Mouse (Mus musculus): ENCODE results near the gene Rusc2. TPM values are rescaled to one million over a fixed set of nuclear protein-coding genes. Genes with fewer than 3 reads are reported as not detected.

Rusc2 gene
- polyA plus RNA-seq, 1 experiment, result 13.0 TPM

GRCm38 (mm10) chr4:43418450-43418849 lies 36.7 kb downstream of the Rusc2 start:
- Histone ChIP-seq H3K4me3 (ENCODE audit: insufficient read depth, low read depth, low read length) (no peak overlapping the region), H3K4me1 (ENCODE audit: control insufficient read depth, insufficient read depth, insufficient read length, low read length) (peaks cover 18% of the 10 kb centered on the region), H3K27ac (replicated peaks; ENCODE audit: low read depth, low read length) (peak overlapping the region; percentile 89)

GRCm38 (mm10) chr4:43418973-43419656 lies 37.3 kb downstream of the Rusc2 start:
- Histone ChIP-seq H3K4me3 (ENCODE audit: insufficient read depth, low read depth, low read length) (peak overlapping the region; percentile 10), H3K27ac (replicated peaks; ENCODE audit: low read depth, low read length) (peak overlapping the region; percentile 100), H3K4me1 (ENCODE audit: control insufficient read depth, insufficient read depth, insufficient read length, low read length) (peaks cover 16% of the 10 kb centered on the region)

- Histone ChIP-seq H3K4me1 (ENCODE audit: control insufficient read depth, insufficient read depth, insufficient read length, low read length) (peaks cover 16% of the 10 kb centered on the region), H3K27ac (replicated peaks; ENCODE audit: low read depth, low read length) (peak overlapping the region; percentile 100), H3K4me3 (ENCODE audit: insufficient read depth, low read depth, low read length) (peak overlapping the region; percentile 10)
Observed at GRCm38 (mm10) chr4:43419801-43420281, 38.1 kb downstream of the Rusc2 start.

GRCm38 (mm10) chr4:43420305-43420704 lies 38.5 kb downstream of the Rusc2 start:
- H3K27ac ChIP-seq (replicated peaks; ENCODE audit: low read depth, low read length), result peak overlapping the region; percentile 100
- peaks cover 16% of the 10 kb centered on the region for H3K4me1 ChIP-seq (ENCODE audit: control insufficient read depth, insufficient read depth, insufficient read length, low read length)
- H3K4me3 ChIP-seq (ENCODE audit: insufficient read depth, low read depth, low read length), result 0 out of 2 replicates have a peak overlapping the region, but pooled peaks have one; percentile 9

GRCm38 (mm10) chr4:43421632-43422240 lies 40.0 kb downstream of the Rusc2 start:
- Histone ChIP-seq H3K4me1 (ENCODE audit: control insufficient read depth, insufficient read depth, insufficient read length, low read length) (peaks cover 16% of the 10 kb centered on the region), H3K27ac (replicated peaks; ENCODE audit: low read depth, low read length) (no peak overlapping the region), H3K4me3 (ENCODE audit: insufficient read depth, low read depth, low read length) (no peak overlapping the region)

GRCm38 (mm10) chr4:43423267-43423934 lies 41.6 kb downstream of the Rusc2 start:
- Histone ChIP-seq H3K4me3 (ENCODE audit: insufficient read depth, low read depth, low read length) (0 out of 2 replicates have a peak overlapping the region, but pooled peaks have one; percentile 25), H3K27ac (replicated peaks; ENCODE audit: low read depth, low read length) (peak overlapping the region; percentile 42), H3K4me1 (ENCODE audit: control insufficient read depth, insufficient read depth, insufficient read length, low read length) (peaks cover 10% of the 10 kb centered on the region)

GRCm38 (mm10) chr4:43424072-43424471 lies 42.3 kb downstream of the Rusc2 start:
- Histone ChIP-seq H3K27ac (replicated peaks; ENCODE audit: low read depth, low read length) (no peak overlapping the region), H3K4me1 (ENCODE audit: control insufficient read depth, insufficient read depth, insufficient read length, low read length) (peaks cover 9% of the 10 kb centered on the region), H3K4me3 (ENCODE audit: insufficient read depth, low read depth, low read length) (no peak overlapping the region)

- H3K4me1 ChIP-seq (ENCODE audit: control insufficient read depth, insufficient read depth, insufficient read length, low read length), result peaks cover 4% of the 10 kb centered on the region
- no peak overlapping the region for H3K27ac ChIP-seq (replicated peaks; ENCODE audit: low read depth, low read length)
- H3K4me3 ChIP-seq (ENCODE audit: insufficient read depth, low read depth, low read length), result no peak overlapping the region
Observed at GRCm38 (mm10) chr4:43425197-43425596, 43.4 kb downstream of the Rusc2 start.

GRCm38 (mm10) chr4:43425648-43426380 lies 44.0 kb downstream of the Rusc2 start:
- Histone ChIP-seq H3K27ac (replicated peaks; ENCODE audit: low read depth, low read length) (no peak overlapping the region), H3K4me1 (ENCODE audit: control insufficient read depth, insufficient read depth, insufficient read length, low read length) (peaks cover 4% of the 10 kb centered on the region), H3K4me3 (ENCODE audit: insufficient read depth, low read depth, low read length) (no peak overlapping the region)

GRCm38 (mm10) chr4:43426487-43426886 lies 44.7 kb downstream of the Rusc2 start:
- H3K27ac ChIP-seq (replicated peaks; ENCODE audit: low read depth, low read length), result no peak overlapping the region
- peaks cover 4% of the 10 kb centered on the region for H3K4me1 ChIP-seq (ENCODE audit: control insufficient read depth, insufficient read depth, insufficient read length, low read length)
- H3K4me3 ChIP-seq (ENCODE audit: insufficient read depth, low read depth, low read length), result no peak overlapping the region

GRCm38 (mm10) chr4:43427501-43428179 lies 45.9 kb downstream of the Rusc2 start:
- no peak overlapping the region for H3K27ac ChIP-seq (replicated peaks; ENCODE audit: low read depth, low read length)
- H3K4me1 ChIP-seq (ENCODE audit: control insufficient read depth, insufficient read depth, insufficient read length, low read length), result peaks cover 2% of the 10 kb centered on the region

GRCm38 (mm10) chr4:43428180-43428861 lies 46.5 kb downstream of the Rusc2 start:
- Histone ChIP-seq H3K27ac (replicated peaks; ENCODE audit: low read depth, low read length) (no peak overlapping the region), H3K4me3 (ENCODE audit: insufficient read depth, low read depth, low read length) (no peak overlapping the region), H3K4me1 (ENCODE audit: control insufficient read depth, insufficient read depth, insufficient read length, low read length) (no peaks in the 10 kb centered on the region; the same call in 1 of the 2 replicates)

More at GRCm38 (mm10) chr4:43427501-43428179, 45.9 kb downstream of the Rusc2 start:
- no peak overlapping the region for H3K4me3 ChIP-seq (ENCODE audit: insufficient read depth, low read depth, low read length)

GRCm38 (mm10) chr4:43428946-43429345 lies 47.2 kb downstream of the Rusc2 start, which contains the start of gene Fam166b:
Fam166b (minus strand) TSS chr4:43429134.
- no peak within 1 kb of the TSS for H3K27ac ChIP-seq (replicated peaks; ENCODE audit: low read depth, low read length)
- no peaks in the 10 kb centered on the region; the same call in 1 of the 2 replicates for H3K4me1 ChIP-seq (ENCODE audit: control insufficient read depth, insufficient read depth, insufficient read length, low read length)
- H3K4me3 ChIP-seq (ENCODE audit: insufficient read depth, low read depth, low read length), result no peak within 1 kb of the TSS

- Histone ChIP-seq H3K27ac (replicated peaks; ENCODE audit: low read depth, low read length) (no peak overlapping the region), H3K4me3 (ENCODE audit: insufficient read depth, low read depth, low read length) (no peak overlapping the region), H3K4me1 (ENCODE audit: control insufficient read depth, insufficient read depth, insufficient read length, low read length) (no peaks in the 10 kb centered on the region; the same call in 1 of the 2 replicates)
Observed at GRCm38 (mm10) chr4:43431690-43432089, 49.9 kb downstream of the Rusc2 start.

Data from brown adipose tissue, adult 24 weeks (tissue).